Mouse (Mus musculus): ENCODE results near the gene Prickle2. TPM values are rescaled to one million over a fixed set of nuclear protein-coding genes. Genes with fewer than 3 reads are reported as not detected.

Prickle2 gene
- polyA plus RNA-seq, 1 experiment, result 0.02 TPM

- Histone ChIP-seq H3K27me3 (ENCODE audit: control insufficient read depth, insufficient read depth, insufficient read length) (no peaks in the 10 kb centered on the region), H3ac (ENCODE audit: control insufficient read depth, insufficient read length) (no peak overlapping the region), H3K4me3 (no peak overlapping the region), H3K79me2 (ENCODE audit: control insufficient read depth, insufficient read depth) (no peaks in the 10 kb centered on the region), H3K4me2 (ENCODE audit: low read depth) (no peak overlapping the region), H3K36me3 (ENCODE audit: control insufficient read depth, insufficient read depth) (no peaks in the 10 kb centered on the region)
- no peak for TF ChIP-seq POLR2AphosphoS2 (IDR thresholded peaks at IDR 0.05; ENCODE audit: insufficient read length, low read depth)
- no peak for TF ChIP-seq SRF (IDR thresholded peaks at IDR 0.05; ENCODE audit: control insufficient read depth, insufficient read length, low read depth)
- TF ChIP-seq E2F4 (IDR thresholded peaks at IDR 0.05; ENCODE audit: insufficient read depth), result no peak
- no peak for TF ChIP-seq TCF3 (IDR thresholded peaks at IDR 0.05; ENCODE audit: insufficient read length, low read depth)
- TF ChIP-seq MAX (IDR thresholded peaks at IDR 0.05; ENCODE audit: low read depth), result no peak
- TF ChIP-seq TCF12 (IDR thresholded peaks at IDR 0.05; ENCODE audit: insufficient read depth, poor library complexity, severe bottlenecking), result no peak
- TF ChIP-seq POLR2A (IDR thresholded peaks at IDR 0.05; ENCODE audit: insufficient read length, low read depth), result no peak
- TF ChIP-seq MYOG (IDR thresholded peaks at IDR 0.05; ENCODE audit: control insufficient read depth in 1 of 3, insufficient read depth in 1 of 3, insufficient read length in 2 of 3, low read depth in 2 of 3), result no peak
- no peak for TF ChIP-seq MYOD1 (IDR thresholded peaks at IDR 0.05; ENCODE audit: control insufficient read depth in 1 of 3, insufficient read length in 2 of 3, low read depth in 2 of 3)
- no peak for TF ChIP-seq REST (IDR thresholded peaks at IDR 0.05; ENCODE audit: insufficient read depth, insufficient read length)
- no peak for TF ChIP-seq USF1 (IDR thresholded peaks at IDR 0.05; ENCODE audit: low read depth)
- no peak for TF ChIP-seq CEBPB (IDR thresholded peaks at IDR 0.05; ENCODE audit: insufficient read depth, poor library complexity, severe bottlenecking)
These were observed 171.5 kb downstream of the Prickle2 start for GRCm38 (mm10) chr6:92534226-92535031.

- Histone ChIP-seq H3K4me3 (no peak overlapping the region), H3K4me2 (ENCODE audit: low read depth) (no peak overlapping the region)
- TF ChIP-seq SRF (IDR thresholded peaks at IDR 0.05; ENCODE audit: control insufficient read depth, insufficient read length, low read depth), result no peak
- no peak for TF ChIP-seq REST (IDR thresholded peaks at IDR 0.05; ENCODE audit: insufficient read depth, insufficient read length)
- TF ChIP-seq TCF3 (IDR thresholded peaks at IDR 0.05; ENCODE audit: insufficient read length, low read depth), result no peak
- no peak for TF ChIP-seq POLR2A (IDR thresholded peaks at IDR 0.05; ENCODE audit: insufficient read length, low read depth)
- no peak for TF ChIP-seq USF1 (IDR thresholded peaks at IDR 0.05; ENCODE audit: low read depth)
- TF ChIP-seq TCF12 (IDR thresholded peaks at IDR 0.05; ENCODE audit: insufficient read depth, poor library complexity, severe bottlenecking), result no peak
These were observed 172.5 kb downstream of the Prickle2 start for GRCm38 (mm10) chr6:92533306-92534063.

GRCm38 (mm10) chr6:92532896-92533295 lies 173.1 kb downstream of the Prickle2 start:
- Histone ChIP-seq H3K79me2 (ENCODE audit: control insufficient read depth, insufficient read depth) (no peaks in the 10 kb centered on the region), H3K4me2 (ENCODE audit: low read depth) (no peak overlapping the region), H3K4me3 (no peak overlapping the region), H3K36me3 (ENCODE audit: control insufficient read depth, insufficient read depth) (no peaks in the 10 kb centered on the region), H3ac (ENCODE audit: control insufficient read depth, insufficient read length) (no peak overlapping the region), H3K27me3 (ENCODE audit: control insufficient read depth, insufficient read depth, insufficient read length) (no peaks in the 10 kb centered on the region)
- TF ChIP-seq CEBPB (IDR thresholded peaks at IDR 0.05; ENCODE audit: insufficient read depth, poor library complexity, severe bottlenecking), result no peak
- TF ChIP-seq E2F4 (IDR thresholded peaks at IDR 0.05; ENCODE audit: insufficient read depth), result no peak
- no peak for TF ChIP-seq MYOG (IDR thresholded peaks at IDR 0.05; ENCODE audit: control insufficient read depth in 1 of 3, insufficient read depth in 1 of 3, insufficient read length in 2 of 3, low read depth in 2 of 3)
- no peak for TF ChIP-seq TCF12 (IDR thresholded peaks at IDR 0.05; ENCODE audit: insufficient read depth, poor library complexity, severe bottlenecking)
- TF ChIP-seq USF1 (IDR thresholded peaks at IDR 0.05; ENCODE audit: low read depth), result no peak
- no peak for TF ChIP-seq MYOD1 (IDR thresholded peaks at IDR 0.05; ENCODE audit: control insufficient read depth in 1 of 3, insufficient read length in 2 of 3, low read depth in 2 of 3)
- TF ChIP-seq TCF3 (IDR thresholded peaks at IDR 0.05; ENCODE audit: insufficient read length, low read depth), result no peak
- TF ChIP-seq REST (IDR thresholded peaks at IDR 0.05; ENCODE audit: insufficient read depth, insufficient read length), result no peak
- no peak for TF ChIP-seq POLR2A (IDR thresholded peaks at IDR 0.05; ENCODE audit: insufficient read length, low read depth)
- TF ChIP-seq MAX (IDR thresholded peaks at IDR 0.05; ENCODE audit: low read depth), result no peak
- TF ChIP-seq SRF (IDR thresholded peaks at IDR 0.05; ENCODE audit: control insufficient read depth, insufficient read length, low read depth), result no peak

More at GRCm38 (mm10) chr6:92533306-92534063, 172.5 kb downstream of the Prickle2 start:
- Histone ChIP-seq H3ac (ENCODE audit: control insufficient read depth, insufficient read length) (no peak overlapping the region), H3K36me3 (ENCODE audit: control insufficient read depth, insufficient read depth) (no peaks in the 10 kb centered on the region), H3K79me2 (ENCODE audit: control insufficient read depth, insufficient read depth) (no peaks in the 10 kb centered on the region), H3K27me3 (ENCODE audit: control insufficient read depth, insufficient read depth, insufficient read length) (no peaks in the 10 kb centered on the region)

- H3K4me2 ChIP-seq (ENCODE audit: low read depth), result no peak overlapping the region
- H3K4me3 ChIP-seq, result no peak overlapping the region
- H3K27me3 ChIP-seq (ENCODE audit: control insufficient read depth, insufficient read depth, insufficient read length), result no peaks in the 10 kb centered on the region
- H3K79me2 ChIP-seq (ENCODE audit: control insufficient read depth, insufficient read depth), result no peaks in the 10 kb centered on the region
- TF ChIP-seq CEBPB (IDR thresholded peaks at IDR 0.05; ENCODE audit: insufficient read depth, poor library complexity, severe bottlenecking) (no peak), POLR2AphosphoS2 (IDR thresholded peaks at IDR 0.05; ENCODE audit: insufficient read length, low read depth) (no peak), MYOD1 (IDR thresholded peaks at IDR 0.05; ENCODE audit: control insufficient read depth in 1 of 3, insufficient read length in 2 of 3, low read depth in 2 of 3) (no peak), REST (IDR thresholded peaks at IDR 0.05; ENCODE audit: insufficient read depth, insufficient read length) (no peak), E2F4 (IDR thresholded peaks at IDR 0.05; ENCODE audit: insufficient read depth) (no peak), TCF3 (IDR thresholded peaks at IDR 0.05; ENCODE audit: insufficient read length, low read depth) (no peak), SRF (IDR thresholded peaks at IDR 0.05; ENCODE audit: control insufficient read depth, insufficient read length, low read depth) (no peak), USF1 (IDR thresholded peaks at IDR 0.05; ENCODE audit: low read depth) (no peak), POLR2A (IDR thresholded peaks at IDR 0.05; ENCODE audit: insufficient read length, low read depth) (no peak), MAX (IDR thresholded peaks at IDR 0.05; ENCODE audit: low read depth) (no peak), MYOG (IDR thresholded peaks at IDR 0.05; ENCODE audit: control insufficient read depth in 1 of 3, insufficient read depth in 1 of 3, insufficient read length in 2 of 3, low read depth in 2 of 3) (no peak), TCF12 (IDR thresholded peaks at IDR 0.05; ENCODE audit: insufficient read depth, poor library complexity, severe bottlenecking) (no peak)
- no peaks in the 10 kb centered on the region for H3K36me3 ChIP-seq (ENCODE audit: control insufficient read depth, insufficient read depth)
- no peak overlapping the region for H3ac ChIP-seq (ENCODE audit: control insufficient read depth, insufficient read length)
These were observed 173.6 kb downstream of the Prickle2 start for GRCm38 (mm10) chr6:92532331-92532730.
